Mouse (Mus musculus): Measurements from ENCODE around the gene Tlr4. TPM values are rescaled to one million over a fixed set of nuclear protein-coding genes. Genes with fewer than 3 reads are reported as not detected.

Gene Tlr4
- polyA plus RNA-seq, 1 experiment from 2014 or later, result 1.9 TPM

- Histone ChIP-seq H3K4me1 (replicated peaks; ENCODE audit: control insufficient read depth, insufficient read depth, low read length) (no peaks in the 10 kb centered on the region), H3K4me3 (ENCODE audit: low read depth, low read length) (no peak overlapping the region), H3K9me3 (ENCODE audit: control insufficient read depth, low read length) (no peaks in the 10 kb centered on the region), H3K4me2 (no peak overlapping the region), H3K9ac (ENCODE audit: low read depth, low read length) (no peak overlapping the region), H3K36me3 (ENCODE audit: control insufficient read depth, insufficient read depth, low read length) (no peaks in the 10 kb centered on the region), H3K27ac (ENCODE audit: low read depth, low read length) (no peak overlapping the region), H3K27me3 (replicated peaks; ENCODE audit: control insufficient read depth, insufficient read depth, low read length) (no peaks in the 10 kb centered on the region)
- WGBS, result 76% methylated on average over 3 of the region's 3 CpGs
- DNase-seq (ENCODE audit: low spot score) (no peak), ATAC-seq (replicated peaks; ENCODE audit: low FRiP score) (no peak)
These were observed 92.4 kb downstream of the Tlr4 start for GRCm38 (mm10) chr4:66919630-66920372.

DNA sequence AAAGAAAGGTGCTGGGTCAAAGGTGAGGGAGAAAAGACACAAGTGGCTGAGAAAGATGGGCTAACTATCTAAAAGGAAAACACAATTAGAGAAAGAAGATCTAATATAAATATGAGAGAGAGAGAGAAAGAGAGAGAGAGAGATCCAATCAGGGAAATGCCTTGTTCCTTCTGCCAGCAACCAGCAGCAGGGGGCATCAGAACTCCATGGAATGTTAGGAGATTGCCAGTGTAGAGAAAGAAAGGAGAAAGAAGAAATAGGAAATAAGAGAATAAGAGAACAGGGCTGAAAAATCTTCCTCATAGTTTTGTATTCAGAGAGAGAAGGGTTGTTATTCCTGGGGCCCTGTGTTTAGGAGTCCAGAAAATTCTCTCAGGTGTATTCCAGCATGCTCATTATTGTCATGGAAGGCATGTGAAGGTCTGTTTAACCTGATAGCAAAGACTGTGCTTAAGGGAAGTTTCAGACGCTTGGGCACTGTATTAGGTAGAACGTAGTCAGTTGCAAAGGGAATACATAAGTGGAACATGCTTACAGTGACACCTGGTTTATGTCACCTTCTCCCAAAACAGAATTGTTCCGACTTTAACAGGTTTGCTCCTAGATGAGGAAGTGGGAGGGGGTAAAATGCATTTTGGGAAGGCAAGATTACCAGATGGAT is 96.4 kb downstream of the Tlr4 start:
- Histone ChIP-seq H3K9me3 (ENCODE audit: control insufficient read depth, low read length) (no peaks in the 10 kb centered on the region), H3K27ac (ENCODE audit: low read depth, low read length) (no peak overlapping the region), H3K4me1 (replicated peaks; ENCODE audit: control insufficient read depth, insufficient read depth, low read length) (no peaks in the 10 kb centered on the region), H3K27me3 (replicated peaks; ENCODE audit: control insufficient read depth, insufficient read depth, low read length) (no peaks in the 10 kb centered on the region), H3K36me3 (ENCODE audit: control insufficient read depth, insufficient read depth, low read length) (no peaks in the 10 kb centered on the region), H3K4me2 (no peak overlapping the region), H3K9ac (ENCODE audit: low read depth, low read length) (no peak overlapping the region), H3K4me3 (ENCODE audit: low read depth, low read length) (no peak overlapping the region)
- WGBS, result 56% methylated on average over 3 of the region's 3 CpGs
- no peak for DNase-seq (ENCODE audit: low spot score)
- no peak for ATAC-seq (replicated peaks; ENCODE audit: low FRiP score)

- no peak for ATAC-seq (replicated peaks; ENCODE audit: low FRiP score)
- Histone ChIP-seq H3K4me3 (ENCODE audit: low read depth, low read length) (no peak overlapping the region), H3K27ac (ENCODE audit: low read depth, low read length) (no peak overlapping the region), H3K27me3 (replicated peaks; ENCODE audit: control insufficient read depth, insufficient read depth, low read length) (no peaks in the 10 kb centered on the region), H3K9me3 (ENCODE audit: control insufficient read depth, low read length) (no peaks in the 10 kb centered on the region), H3K4me1 (replicated peaks; ENCODE audit: control insufficient read depth, insufficient read depth, low read length) (no peaks in the 10 kb centered on the region), H3K36me3 (ENCODE audit: control insufficient read depth, insufficient read depth, low read length) (no peaks in the 10 kb centered on the region), H3K9ac (ENCODE audit: low read depth, low read length) (no peak overlapping the region), H3K4me2 (no peak overlapping the region)
- 46% methylated on average over 4 of the region's 4 CpGs for WGBS
- no peak for DNase-seq (ENCODE audit: low spot score)
These were observed 98.7 kb downstream of the Tlr4 start for GRCm38 (mm10) chr4:66926066-66926465.

DNA sequence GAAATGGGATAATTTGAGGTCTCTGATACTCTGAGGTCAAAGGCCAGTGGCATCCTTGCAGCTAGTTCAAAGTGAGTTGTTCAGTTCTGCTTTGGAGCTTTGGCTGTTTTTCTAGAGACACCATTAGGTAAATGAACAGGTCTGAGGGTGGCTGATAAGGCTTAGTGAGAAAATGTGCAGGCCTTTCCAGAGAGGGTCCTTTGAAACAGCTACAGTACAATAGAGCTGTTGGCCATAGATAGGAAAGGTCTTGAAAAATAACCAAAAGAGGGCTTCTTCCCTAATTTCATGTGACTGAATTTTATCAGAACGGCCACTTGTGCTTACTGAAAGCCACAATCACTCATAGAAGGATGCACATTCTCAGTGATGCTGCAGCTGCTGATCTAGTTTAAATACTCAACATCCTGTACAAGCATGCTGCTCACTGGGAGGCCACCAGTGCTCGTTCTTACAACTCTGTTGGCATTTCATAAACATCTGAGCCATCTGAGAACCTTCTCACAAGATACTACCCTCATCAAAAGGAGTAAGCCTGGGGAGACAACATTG is 100.2 kb downstream of the Tlr4 start:
- Histone ChIP-seq H3K9ac (ENCODE audit: low read depth, low read length) (no peak overlapping the region), H3K27me3 (replicated peaks; ENCODE audit: control insufficient read depth, insufficient read depth, low read length) (no peaks in the 10 kb centered on the region), H3K4me3 (ENCODE audit: low read depth, low read length) (no peak overlapping the region), H3K9me3 (ENCODE audit: control insufficient read depth, low read length) (no peaks in the 10 kb centered on the region), H3K4me2 (no peak overlapping the region), H3K36me3 (ENCODE audit: control insufficient read depth, insufficient read depth, low read length) (no peaks in the 10 kb centered on the region), H3K4me1 (replicated peaks; ENCODE audit: control insufficient read depth, insufficient read depth, low read length) (no peaks in the 10 kb centered on the region), H3K27ac (ENCODE audit: low read depth, low read length) (no peak overlapping the region)
- 33% methylated on average over 2 of the region's 2 CpGs for WGBS
- DNase-seq (ENCODE audit: low spot score) (no peak), ATAC-seq (replicated peaks; ENCODE audit: low FRiP score) (peak; percentile 77)

DNA sequence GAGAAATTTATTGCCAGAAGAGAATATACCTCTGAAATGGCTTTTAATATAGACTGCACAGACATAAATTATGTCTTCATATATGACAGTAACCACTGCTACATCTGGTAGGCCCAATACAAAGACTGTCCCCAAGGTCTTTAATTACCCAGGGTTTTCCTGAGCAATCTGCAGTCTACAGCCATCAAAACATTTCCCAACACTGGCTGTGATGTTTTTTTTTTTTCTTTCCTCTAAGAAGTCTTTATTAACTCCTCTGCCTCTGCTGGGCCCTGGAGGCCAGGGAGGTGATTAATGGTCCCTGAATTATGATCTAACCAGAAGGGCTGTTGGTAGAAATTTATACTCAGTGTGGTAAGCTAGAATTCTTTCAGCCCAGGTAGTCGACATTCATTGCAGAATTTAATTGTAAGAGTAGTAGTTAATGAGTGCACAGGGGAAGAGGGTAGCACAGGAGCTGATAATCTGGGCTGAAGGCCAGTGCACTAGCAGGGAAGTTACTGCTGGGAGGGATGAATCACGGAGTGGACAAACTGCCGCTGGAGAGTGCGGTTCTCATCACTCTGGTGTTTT is 111.2 kb downstream of the Tlr4 start:
- Histone ChIP-seq H3K9me3 (ENCODE audit: control insufficient read depth, low read length) (no peaks in the 10 kb centered on the region), H3K27ac (ENCODE audit: low read depth, low read length) (no peak overlapping the region), H3K36me3 (ENCODE audit: control insufficient read depth, insufficient read depth, low read length) (no peaks in the 10 kb centered on the region), H3K4me2 (no peak overlapping the region), H3K4me3 (ENCODE audit: low read depth, low read length) (no peak overlapping the region), H3K4me1 (replicated peaks; ENCODE audit: control insufficient read depth, insufficient read depth, low read length) (no peaks in the 10 kb centered on the region), H3K27me3 (replicated peaks; ENCODE audit: control insufficient read depth, insufficient read depth, low read length) (no peaks in the 10 kb centered on the region), H3K9ac (ENCODE audit: low read depth, low read length) (no peak overlapping the region)
- DNase-seq (ENCODE audit: low spot score) (no peak), ATAC-seq (replicated peaks; ENCODE audit: low FRiP score) (no peak)
- 67% methylated on average over 4 of the region's 4 CpGs for WGBS

GRCm38 (mm10) chr4:66941894-66942293 is 114.5 kb downstream of the Tlr4 start:
- Histone ChIP-seq H3K4me2 (no peak overlapping the region), H3K4me3 (ENCODE audit: low read depth, low read length) (no peak overlapping the region), H3K27me3 (replicated peaks; ENCODE audit: control insufficient read depth, insufficient read depth, low read length) (no peaks in the 10 kb centered on the region), H3K36me3 (ENCODE audit: control insufficient read depth, insufficient read depth, low read length) (no peaks in the 10 kb centered on the region), H3K4me1 (replicated peaks; ENCODE audit: control insufficient read depth, insufficient read depth, low read length) (no peaks in the 10 kb centered on the region), H3K27ac (ENCODE audit: low read depth, low read length) (no peak overlapping the region), H3K9me3 (ENCODE audit: control insufficient read depth, low read length) (no peaks in the 10 kb centered on the region), H3K9ac (ENCODE audit: low read depth, low read length) (no peak overlapping the region)
- DNase-seq (ENCODE audit: low spot score) (no peak), ATAC-seq (replicated peaks; ENCODE audit: low FRiP score) (no peak)
- 85% methylated on average over 1 of the region's 1 CpGs for WGBS

GRCm38 (mm10) chr4:66943699-66944098 is 116.3 kb downstream of the Tlr4 start:
- no peaks in the 10 kb centered on the region for H3K36me3 ChIP-seq (ENCODE audit: control insufficient read depth, insufficient read depth, low read length)
- H3K9me3 ChIP-seq (ENCODE audit: control insufficient read depth, low read length), result no peaks in the 10 kb centered on the region
- DNase-seq (ENCODE audit: low spot score), result no peak

DNA sequence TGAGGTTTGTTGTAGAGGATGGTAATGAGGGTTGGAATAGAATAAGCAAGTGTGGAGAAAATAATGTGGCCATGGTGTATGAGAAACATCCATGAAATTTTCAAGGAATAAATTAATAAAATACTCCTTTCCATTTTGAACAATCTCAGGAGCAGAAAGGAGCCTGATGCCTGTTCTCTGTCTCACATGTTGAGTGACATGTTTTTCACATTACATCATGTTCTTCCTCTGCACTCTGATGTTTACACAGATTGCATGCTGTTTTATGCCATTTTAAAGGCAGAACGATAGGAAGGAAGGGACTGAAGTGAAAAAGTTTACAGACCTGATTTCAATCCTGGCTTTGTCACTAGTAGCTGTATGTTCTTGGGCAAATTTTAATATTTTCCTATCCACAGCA is 120.3 kb downstream of the Tlr4 start:
- WGBS, result 58% methylated on average over 1 of the region's 1 CpGs
- Histone ChIP-seq H3K4me3 (ENCODE audit: low read depth, low read length) (no peak overlapping the region), H3K9me3 (ENCODE audit: control insufficient read depth, low read length) (no peaks in the 10 kb centered on the region), H3K9ac (ENCODE audit: low read depth, low read length) (no peak overlapping the region), H3K4me2 (no peak overlapping the region), H3K36me3 (ENCODE audit: control insufficient read depth, insufficient read depth, low read length) (no peaks in the 10 kb centered on the region), H3K27me3 (replicated peaks; ENCODE audit: control insufficient read depth, insufficient read depth, low read length) (no peaks in the 10 kb centered on the region), H3K4me1 (replicated peaks; ENCODE audit: control insufficient read depth, insufficient read depth, low read length) (no peaks in the 10 kb centered on the region), H3K27ac (ENCODE audit: low read depth, low read length) (no peak overlapping the region)
- no peak for ATAC-seq (replicated peaks; ENCODE audit: low FRiP score)
- no peak for DNase-seq (ENCODE audit: low spot score)

More at GRCm38 (mm10) chr4:66943699-66944098, 116.3 kb downstream of the Tlr4 start:
- Histone ChIP-seq H3K4me3 (ENCODE audit: low read depth, low read length) (no peak overlapping the region), H3K4me1 (replicated peaks; ENCODE audit: control insufficient read depth, insufficient read depth, low read length) (no peaks in the 10 kb centered on the region), H3K4me2 (no peak overlapping the region), H3K27me3 (replicated peaks; ENCODE audit: control insufficient read depth, insufficient read depth, low read length) (no peaks in the 10 kb centered on the region), H3K27ac (ENCODE audit: low read depth, low read length) (no peak overlapping the region), H3K9ac (ENCODE audit: low read depth, low read length) (no peak overlapping the region)
- no peak for ATAC-seq (replicated peaks; ENCODE audit: low FRiP score)
